Mouse (Mus musculus) embryonic fibroblast, embryonic 13.5 days (primary cell): ENCODE measurements around the gene Ecm1.

Source experiments
- CTCF ChIP-seq: IDR thresholded peaks from 2 replicates; pipeline ENCODE4 v1.5.1; 2011; ENCODE audit warnings: mild to moderate bottlenecking, control low read depth, low read length, moderate library complexity, borderline replicate concordance; ENCODE audit not compliant: insufficient read depth
- POLR2A ChIP-seq: IDR thresholded peaks from 2 replicates; pipeline ENCODE4 v1.6.1; 2011; ENCODE audit warnings: low read depth, mild to moderate bottlenecking, control low read depth, low read length, moderate library complexity

GRCm38 (mm10) chr3:95709967-95710366 is 29.4 kb downstream of the Ecm1 start:
- TF ChIP-seq POLR2A (no peak), CTCF (no peak)
